Comparison of ENCODE assay signal across 12 mouse cellular contexts in genomic region chr16:21198529-21198928, GRCm38 (mm10). TPM values are rescaled to one million over a fixed set of nuclear protein-coding genes. Genes with fewer than 3 reads are reported as not detected.
DNase-seq lines count a peak whose midpoint lies in the region; ATAC-seq and TF ChIP-seq lines count a peak whose summit lies in the region.
"Had no signal": no experiment of that assay in that cellular context is flagged by ENCODE, and none has a peak within 500 bp of the region (broad histone marks: within the 10 kb centered on the region; RNA-seq: fewer than 3 reads in every experiment).

No protein-coding gene starts in this region.

- no peak overlapping the region for H3K4me3 ChIP-seq in gastrocnemius, adult 2 months
- H3K4me3 ChIP-seq in lung, embryonic 14.5 days (ENCODE audit: low read depth, low read length), result no peak overlapping the region
- no peak overlapping the region for H3K4me3 ChIP-seq in forebrain, embryonic 13.5 days
- H3K4me3 ChIP-seq: embryonic facial prominence, embryonic 13.5 days; limb, embryonic 12.5 days had no signal

- no peaks in the 10 kb centered on the region for H3K4me1 ChIP-seq in lung, embryonic 14.5 days (ENCODE audit: insufficient read depth)
- H3K4me1 ChIP-seq in forebrain, embryonic 13.5 days, result 0 out of 2 replicates have a peak, but pooled peaks cover 3% of the 10 kb centered on the region
- H3K4me1 ChIP-seq: embryonic facial prominence, embryonic 13.5 days had no signal

- H3K36me3 ChIP-seq in lung, embryonic 14.5 days (ENCODE audit: insufficient read depth), result no peaks in the 10 kb centered on the region
- H3K36me3 ChIP-seq in forebrain, embryonic 13.5 days (ENCODE audit: poor library complexity, severe bottlenecking), result no peaks in the 10 kb centered on the region
- H3K36me3 ChIP-seq: embryonic facial prominence, embryonic 13.5 days; limb, embryonic 12.5 days had no signal

- WGBS in lung, embryonic 14.5 days, result 5% methylated on average over 1 of the region's 1 CpGs
- WGBS in forebrain, embryonic 13.5 days, result 12% methylated on average over 1 of the region's 1 CpGs

- intact Hi-C loops in gastrocnemius, adult 2 months (cut with DNase I), result no loop called here

- no peak for ATAC-seq in lung, embryonic 14.5 days (ENCODE audit: insufficient read depth)
- no peak for ATAC-seq in forebrain, embryonic 13.5 days

- no peak overlapping the region for H3K27ac ChIP-seq in gastrocnemius, adult 2 months
- no peak overlapping the region for H3K27ac ChIP-seq in lung, embryonic 14.5 days (ENCODE audit: low read depth)
- H3K27ac ChIP-seq in forebrain, embryonic 13.5 days, result no peak overlapping the region
- H3K27ac ChIP-seq: embryonic facial prominence, embryonic 13.5 days; limb, embryonic 12.5 days had no signal

- no peak overlapping the region for H3K4me2 ChIP-seq in lung, embryonic 14.5 days
- H3K4me2 ChIP-seq in forebrain, embryonic 13.5 days, result no peak overlapping the region
- H3K4me2 ChIP-seq: embryonic facial prominence, embryonic 13.5 days; limb, embryonic 12.5 days had no signal

- H3K27me3 ChIP-seq in lung, embryonic 14.5 days (ENCODE audit: insufficient read depth, low read length), result no peaks in the 10 kb centered on the region
- H3K27me3 ChIP-seq in forebrain, embryonic 13.5 days, result peaks cover 10% of the 10 kb centered on the region; the same call in 1 of the 2 replicates
- H3K27me3 ChIP-seq: embryonic facial prominence, embryonic 13.5 days had no signal

- H3K9me3 ChIP-seq in lung, embryonic 14.5 days (ENCODE audit: low read depth, low read length), result no peaks in the 10 kb centered on the region
- no peaks in the 10 kb centered on the region for H3K9me3 ChIP-seq in forebrain, embryonic 13.5 days (replicated peaks)
- H3K9me3 ChIP-seq: embryonic facial prominence, embryonic 13.5 days; limb, embryonic 12.5 days had no signal

- no peak for DNase-seq in gastrocnemius, adult 2 months
- DNase-seq in gastrocnemius, adult 18-20 months (ENCODE audit: low spot score), result no peak
- peak; percentile 48 for DNase-seq in lung, embryonic 14.5 days
- DNase-seq in lung, postnatal 25 days (ENCODE audit: low spot score), result no peak
- peak; percentile 67 for DNase-seq in R1 (ENCODE audit: low read depth, low spot score)
- peak; percentile 7 for DNase-seq in naive thymus-derived CD4-positive, alpha-beta T cell, adult 2 months (ENCODE audit: low read depth)
- no peak for DNase-seq in spleen, postnatal 4 days (ENCODE audit: low spot score in 2 of 2)

- H3K9ac ChIP-seq in lung, embryonic 14.5 days, result no peak overlapping the region
- no peak overlapping the region for H3K9ac ChIP-seq in forebrain, embryonic 13.5 days
- H3K9ac ChIP-seq: embryonic facial prominence, embryonic 13.5 days; limb, embryonic 12.5 days had no signal

- peak; percentile 39 for TF ChIP-seq CTCF in gastrocnemius, adult 2 months (IDR thresholded peaks at IDR 0.05)
- TF ChIP-seq CTCF in lung, embryonic 14.5 days (IDR thresholded peaks at IDR 0.05; ENCODE audit: low read depth), result peak; percentile 68

RNA-seq across cellular contexts. Expression of gene Ephb3, which starts 6.0 kb away (rescaled TPM):
- under 1 TPM; 0.59 to 0.84 TPM for total RNA-seq in gastrocnemius, adult 2 months (2021)
- total RNA-seq in gastrocnemius, adult 18-20 months (2021), result under 1 TPM; 0.23 to 0.64 TPM
- 29.7 and 33.2 TPM in 2 replicates for polyA plus RNA-seq in lung, embryonic 14.5 days (2014; fragmentation: Nextera tagmentation; extraction: Ambion mirVana)
- 7.1 and 8.1 TPM in 2 replicates for polyA plus RNA-seq in forebrain, embryonic 13.5 days (2015; fragmentation: Nextera tagmentation; extraction: Ambion mirVana)

RNA-seq across cellular contexts. Expression of gene Teddm3, which starts 44.7 kb away (rescaled TPM):
- not detected for total RNA-seq in gastrocnemius, adult 2 months (2021)
- not detected for total RNA-seq in gastrocnemius, adult 18-20 months (2021)
- polyA plus RNA-seq in lung, embryonic 14.5 days (2014; fragmentation: Nextera tagmentation; extraction: Ambion mirVana), result not detected in 2 replicates
- polyA plus RNA-seq in forebrain, embryonic 13.5 days (2015; fragmentation: Nextera tagmentation; extraction: Ambion mirVana), result not detected in 2 replicates
- polyA plus RNA-seq: embryonic facial prominence, embryonic 13.5 days; heart, embryonic 14.5 days; limb, embryonic 12.5 days; neural tube, embryonic 11.5 days had no signal

Comparison
In these comparisons a context has a peak if more than half of its experiments do, and no peak if none do; other contexts are left out.
1. DNase-seq: peak in lung, embryonic 14.5 days (single experiment), R1 (single experiment) and naive thymus-derived CD4-positive, alpha-beta T cell, adult 2 months (single experiment); none in gastrocnemius, adult 2 months (single experiment), gastrocnemius, adult 18-20 months (single experiment), lung, postnatal 25 days (single experiment) and spleen, postnatal 4 days (0 of 2).